In genomic region chr9:121218230-121218629, GRCm38 (mm10) we compare ENCODE assay signal across 13 mouse cellular contexts.
"Had no signal": no experiment of that assay in that cellular context is flagged by ENCODE, and none has a peak within 500 bp of the region (broad histone marks: within the 10 kb centered on the region; RNA-seq: fewer than 3 reads in every experiment).

No protein-coding gene starts in this region.

- H3K27me3 ChIP-seq: intestine, embryonic 15.5 days; liver, embryonic 12.5 days; lung, embryonic 15.5 days; neural tube, embryonic 13.5 days had no signal

- H3K9ac ChIP-seq: intestine, embryonic 15.5 days; liver, embryonic 12.5 days; lung, embryonic 15.5 days; neural tube, embryonic 13.5 days had no signal

- H3K36me3 ChIP-seq: intestine, embryonic 15.5 days; liver, embryonic 12.5 days; lung, embryonic 15.5 days; neural tube, embryonic 13.5 days had no signal

- DNase-seq: kidney, adult 18-20 months; kidney, postnatal 10 days; lung, postnatal 14 days; midbrain, embryonic 14.5 days; right cerebral cortex, postnatal 14 days; thymus, adult 18-20 months; thymus, postnatal 14 days had no signal

- ATAC-seq: intestine, embryonic 15.5 days; liver, embryonic 12.5 days had no signal

- H3K4me2 ChIP-seq: intestine, embryonic 15.5 days; liver, embryonic 12.5 days; lung, embryonic 15.5 days; neural tube, embryonic 13.5 days had no signal

- H3K9me3 ChIP-seq: intestine, embryonic 15.5 days; lung, embryonic 15.5 days; neural tube, embryonic 13.5 days had no signal

- H3K4me3 ChIP-seq: intestine, embryonic 15.5 days; layer of hippocampus, adult 2 months; liver, embryonic 12.5 days; lung, embryonic 15.5 days; neural tube, embryonic 13.5 days had no signal

- H3K4me1 ChIP-seq: intestine, embryonic 15.5 days; liver, embryonic 12.5 days; lung, embryonic 15.5 days; neural tube, embryonic 13.5 days had no signal

- H3K27ac ChIP-seq: intestine, embryonic 15.5 days; layer of hippocampus, adult 2 months; liver, embryonic 12.5 days; lung, embryonic 15.5 days; macrophage; neural tube, embryonic 13.5 days had no signal
